ENCODE assay signal across 8 mouse cellular contexts in genomic region chr5:134583006-134583883, GRCm38 (mm10). TPM values are rescaled to one million over a fixed set of nuclear protein-coding genes. Genes with fewer than 3 reads are reported as not detected.
A peak's percentile ranks its signal among the peaks of the same experiment; 100 is the strongest.
DNase-seq lines count a peak whose midpoint lies in the region; ATAC-seq and TF ChIP-seq lines count a peak whose summit lies in the region.

No protein-coding gene starts in this region.

- ATAC-seq in heart, embryonic 11.5 days (replicated peaks; ENCODE audit: insufficient number of reproducible peaks, low FRiP score, low TSS enrichment), result no peak
- no peak for ATAC-seq in hindbrain, embryonic 11.5 days (ENCODE audit: low FRiP score)
- no peak for ATAC-seq in liver, embryonic 15.5 days (ENCODE audit: insufficient read depth)

- H3K27me3 ChIP-seq in heart, embryonic 11.5 days (ENCODE audit: control insufficient read depth, insufficient read depth, low read length), result no peaks in the 10 kb centered on the region
- H3K27me3 ChIP-seq in E14TG2a.4 (ENCODE audit: insufficient read depth, low read length), result no peaks in the 10 kb centered on the region
- no peaks in the 10 kb centered on the region for H3K27me3 ChIP-seq in hindbrain, embryonic 11.5 days (ENCODE audit: control insufficient read depth, insufficient read depth, low read length)
- no peaks in the 10 kb centered on the region for H3K27me3 ChIP-seq in liver, embryonic 15.5 days

- H3K36me3 ChIP-seq in heart, embryonic 11.5 days (ENCODE audit: control insufficient read depth, insufficient read depth, low read length), result no peaks in the 10 kb centered on the region; the same call in 1 of the 2 replicates
- H3K36me3 ChIP-seq in E14TG2a.4 (ENCODE audit: insufficient read depth, low read length), result peaks cover 47% of the 10 kb centered on the region
- H3K36me3 ChIP-seq in hindbrain, embryonic 11.5 days (ENCODE audit: control insufficient read depth, insufficient read depth, low read length), result no peaks in the 10 kb centered on the region
- peaks cover 21% of the 10 kb centered on the region for H3K36me3 ChIP-seq in liver, embryonic 15.5 days (replicated peaks)

- no peak for DNase-seq in heart, adult 18-20 months
- DNase-seq in hindbrain, embryonic 11.5 days (ENCODE audit: low spot score), result no peak
- no peak for DNase-seq in retina, embryonic 14.5 days (ENCODE audit: low spot score)
- DNase-seq in adrenal gland, postnatal 25 days, result no peak
- DNase-seq in cerebellum, postnatal 14 days, result no peak

- H3K9ac ChIP-seq in heart, embryonic 11.5 days (ENCODE audit: low read depth, low read length), result peak overlapping the region; percentile 83
- peak overlapping the region; percentile 77 for H3K9ac ChIP-seq in hindbrain, embryonic 11.5 days (ENCODE audit: low read depth, low read length)
- peak overlapping the region; percentile 93 for H3K9ac ChIP-seq in liver, embryonic 15.5 days

- H3K4me3 ChIP-seq in heart, embryonic 11.5 days (ENCODE audit: low read depth, low read length), result peak overlapping the region; percentile 91
- H3K4me3 ChIP-seq in E14TG2a.4 (replicated peaks; ENCODE audit: low read length), result peak overlapping the region; percentile 99
- H3K4me3 ChIP-seq in hindbrain, embryonic 11.5 days (ENCODE audit: low read depth, low read length), result peak overlapping the region; percentile 78
- H3K4me3 ChIP-seq in liver, embryonic 15.5 days (replicated peaks), result peak overlapping the region; percentile 97

- 0 out of 2 replicates have a peak, but pooled peaks cover 5% of the 10 kb centered on the region for H3K4me1 ChIP-seq in heart, embryonic 11.5 days (ENCODE audit: control insufficient read depth, insufficient read depth, low read length)
- peaks cover 48% of the 10 kb centered on the region for H3K4me1 ChIP-seq in E14TG2a.4 (replicated peaks; ENCODE audit: low read depth, low read length)
- H3K4me1 ChIP-seq in hindbrain, embryonic 11.5 days (replicated peaks; ENCODE audit: control insufficient read depth, insufficient read depth, low read length), result no peaks in the 10 kb centered on the region
- peaks cover 28% of the 10 kb centered on the region for H3K4me1 ChIP-seq in liver, embryonic 15.5 days (replicated peaks)

- H3K4me2 ChIP-seq in heart, embryonic 11.5 days, result peak overlapping the region; percentile 87
- peak overlapping the region; percentile 57 for H3K4me2 ChIP-seq in hindbrain, embryonic 11.5 days (replicated peaks; ENCODE audit: low read depth, low read length)
- H3K4me2 ChIP-seq in liver, embryonic 15.5 days, result peak overlapping the region; percentile 84

- H3K9me3 ChIP-seq in heart, embryonic 11.5 days (replicated peaks; ENCODE audit: control insufficient read depth, low read length), result no peaks in the 10 kb centered on the region
- no peaks in the 10 kb centered on the region for H3K9me3 ChIP-seq in E14TG2a.4 (ENCODE audit: low read length)
- H3K9me3 ChIP-seq in hindbrain, embryonic 11.5 days (ENCODE audit: control insufficient read depth, low read length), result no peaks in the 10 kb centered on the region
- H3K9me3 ChIP-seq in liver, embryonic 15.5 days (replicated peaks), result no peaks in the 10 kb centered on the region

- H3K27ac ChIP-seq in heart, embryonic 11.5 days (ENCODE audit: low read depth, low read length), result 0 out of 2 replicates have a peak overlapping the region, but pooled peaks have one; percentile 51
- no peak overlapping the region for H3K27ac ChIP-seq in hindbrain, embryonic 11.5 days (ENCODE audit: low read depth, low read length)
- H3K27ac ChIP-seq in liver, embryonic 15.5 days (replicated peaks), result peak overlapping the region; percentile 82

- WGBS in heart, embryonic 11.5 days (ENCODE audit: insufficient replicate concordance), result 33% methylated on average over 15 of the region's 15 CpGs
- WGBS in hindbrain, embryonic 11.5 days, result 32% methylated on average over 15 of the region's 15 CpGs
- WGBS in liver, embryonic 15.5 days (ENCODE audit: insufficient replicate concordance), result 14% methylated on average over 15 of the region's 15 CpGs

- TF ChIP-seq CTCF in E14TG2a.4 (conservative IDR thresholded peaks at IDR 0.05; ENCODE audit: low read length), result no peak

RNA-seq across cellular contexts. Expression of gene Rfc2, which starts 2.1 kb away (rescaled TPM):
- 216 and 234 TPM in 2 replicates for polyA plus RNA-seq in heart, embryonic 11.5 days (2014; fragmentation: Nextera tagmentation; extraction: Ambion mirVana)
- 10 to 100 TPM; 20.7 to 25.0 TPM for total RNA-seq in heart, adult 18-20 months (2021)
- 291 and 298 TPM in 2 replicates for polyA plus RNA-seq in hindbrain, embryonic 11.5 days (2014; fragmentation: Nextera tagmentation; extraction: Ambion mirVana)
- polyA plus RNA-seq in liver, embryonic 15.5 days (2015; fragmentation: Nextera tagmentation; extraction: Ambion mirVana), result 157 and 158 TPM in 2 replicates
- total RNA-seq in adrenal gland, postnatal 25 days (2021), result 46.6 and 60.4 TPM in 2 replicates

RNA-seq across cellular contexts. Expression of gene Syna, which starts 23.3 kb away (rescaled TPM):
- not detected in 2 replicates for polyA plus RNA-seq in heart, embryonic 11.5 days (2014; fragmentation: Nextera tagmentation; extraction: Ambion mirVana)
- total RNA-seq in heart, adult 18-20 months (2021), result not detected
- not detected in 2 replicates for polyA plus RNA-seq in hindbrain, embryonic 11.5 days (2014; fragmentation: Nextera tagmentation; extraction: Ambion mirVana)
- polyA plus RNA-seq in liver, embryonic 15.5 days (2015; fragmentation: Nextera tagmentation; extraction: Ambion mirVana), result not detected in 2 replicates
- total RNA-seq in adrenal gland, postnatal 25 days (2021), result not detected in 2 replicates

RNA-seq across cellular contexts. Expression of gene Clip2, which starts 31.0 kb away (rescaled TPM):
- 1.7 and 2.2 TPM in 2 replicates for polyA plus RNA-seq in heart, embryonic 11.5 days (2014; fragmentation: Nextera tagmentation; extraction: Ambion mirVana)
- total RNA-seq in heart, adult 18-20 months (2021), result 1 to 10 TPM; 5.8 TPM
- 7.4 and 8.0 TPM in 2 replicates for polyA plus RNA-seq in hindbrain, embryonic 11.5 days (2014; fragmentation: Nextera tagmentation; extraction: Ambion mirVana)
- polyA plus RNA-seq in liver, embryonic 15.5 days (2015; fragmentation: Nextera tagmentation; extraction: Ambion mirVana), result 0.46 and 0.50 TPM in 2 replicates
- 13.9 and 17.8 TPM in 2 replicates for total RNA-seq in adrenal gland, postnatal 25 days (2021)

RNA-seq across cellular contexts. Expression of gene Lat2, which starts 31.6 kb away (rescaled TPM):
- polyA plus RNA-seq in heart, embryonic 11.5 days (2014; fragmentation: Nextera tagmentation; extraction: Ambion mirVana), result 1.9 and 3.5 TPM in 2 replicates
- 1 to 10 TPM; 2.0 to 2.4 TPM for total RNA-seq in heart, adult 18-20 months (2021)
- 0.77 and 3.1 TPM in 2 replicates for polyA plus RNA-seq in hindbrain, embryonic 11.5 days (2014; fragmentation: Nextera tagmentation; extraction: Ambion mirVana)
- 2.2 and 2.6 TPM in 2 replicates for polyA plus RNA-seq in liver, embryonic 15.5 days (2015; fragmentation: Nextera tagmentation; extraction: Ambion mirVana)
- total RNA-seq in adrenal gland, postnatal 25 days (2021), result 2.6 and 3.0 TPM in 2 replicates

RNA-seq across cellular contexts. Expression of gene Eif4h, which starts 56.0 kb away (rescaled TPM):
- polyA plus RNA-seq in heart, embryonic 11.5 days (2014; fragmentation: Nextera tagmentation; extraction: Ambion mirVana), result 344 and 355 TPM in 2 replicates
- 100 to 1,000 TPM; 132 to 136 TPM for total RNA-seq in heart, adult 18-20 months (2021)
- 434 and 445 TPM in 2 replicates for polyA plus RNA-seq in hindbrain, embryonic 11.5 days (2014; fragmentation: Nextera tagmentation; extraction: Ambion mirVana)
- 171 and 194 TPM in 2 replicates for polyA plus RNA-seq in liver, embryonic 15.5 days (2015; fragmentation: Nextera tagmentation; extraction: Ambion mirVana)
- total RNA-seq in adrenal gland, postnatal 25 days (2021), result 273 and 304 TPM in 2 replicates
